Mouse (Mus musculus) brain, adult 2 months (tissue): ENCODE results near the gene Zbtb8a.
A peak's percentile ranks its signal among the peaks of the same experiment; 100 is the strongest.

Experiments used
- DNase-seq: peaks from one replicate; pipeline ENCODE4 v3.0.0; 2011; ENCODE audit warnings: low read depth, low spot score

Gene Zbtb8a

GRCm38 (mm10) chr4:129335216-129336074 lies 42.5 kb downstream of the Zbtb8a start, which contains the start of the genes Rbbp4 and Zbtb8os:
Gene Rbbp4, minus strand, starts transcription at chr4:129335370.
Gene Zbtb8os, plus strand, starts transcription at chr4:129335695.
- peak; percentile 99 for DNase-seq

- DNase-seq: no peak
Measured at GRCm38 (mm10) chr4:129334677-129335215, 43.2 kb downstream of the Zbtb8a start.

GRCm38 (mm10) chr4:129332846-129333245 lies 45.1 kb downstream of the Zbtb8a start:
- DNase-seq: no peak

GRCm38 (mm10) chr4:129326191-129326590 lies 51.7 kb downstream of the Zbtb8a start:
- DNase-seq: no peak

GRCm38 (mm10) chr4:129324756-129325155 lies 53.2 kb downstream of the Zbtb8a start:
- peak; percentile 69 for DNase-seq

DNA sequence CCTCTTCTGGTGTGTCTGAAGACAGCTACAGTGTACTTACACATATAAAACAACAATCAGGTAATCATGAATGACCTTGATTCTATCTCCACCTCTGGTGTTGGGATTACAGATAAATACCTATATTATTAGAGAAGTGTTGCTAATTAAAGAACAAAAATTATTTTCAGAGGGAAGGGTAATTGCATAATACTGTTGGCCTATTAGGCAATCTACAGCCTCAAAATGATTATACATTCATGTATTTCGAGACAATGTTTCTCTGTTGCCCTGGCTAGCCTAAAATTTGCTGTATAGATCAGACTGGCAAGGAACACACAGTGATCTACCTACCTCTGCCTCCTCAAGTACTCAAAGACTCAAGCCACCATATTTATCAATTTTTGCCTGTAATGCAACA lies 54.4 kb downstream of the Zbtb8a start:
- DNase-seq: no peak

GRCm38 (mm10) chr4:129322042-129322441 lies 55.9 kb downstream of the Zbtb8a start:
- DNase-seq: peak; percentile 41

DNA sequence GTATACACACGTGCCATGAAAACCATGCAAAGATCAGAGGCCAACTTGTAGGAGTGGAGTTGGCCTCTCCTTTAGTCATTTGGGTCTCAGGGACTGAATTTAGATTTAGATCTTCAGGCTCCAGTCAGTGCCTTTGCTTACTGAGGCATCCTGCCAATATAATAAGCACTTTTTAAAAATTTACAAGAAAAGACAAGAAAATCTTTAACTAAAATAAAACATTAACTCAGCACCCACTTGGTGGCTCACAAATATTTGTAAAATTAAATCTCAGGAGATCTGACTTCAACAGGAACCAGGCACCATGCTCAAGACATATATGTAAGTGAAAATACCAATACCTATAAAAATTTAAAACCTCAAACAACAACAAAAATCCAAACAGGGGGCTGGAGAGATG lies 57.0 kb downstream of the Zbtb8a start:
- no peak for DNase-seq

GRCm38 (mm10) chr4:129313886-129314285 lies 64.0 kb downstream of the Zbtb8a start:
- DNase-seq: no peak

- no peak for DNase-seq
Measured at GRCm38 (mm10) chr4:129307936-129308335, 70.0 kb downstream of the Zbtb8a start.

- no peak for DNase-seq
Measured at GRCm38 (mm10) chr4:129304306-129304705, 73.6 kb downstream of the Zbtb8a start.

GRCm38 (mm10) chr4:129303816-129304215 lies 74.1 kb downstream of the Zbtb8a start:
- DNase-seq: no peak
